Mouse (Mus musculus) C2C12 (cell line): ENCODE results near the gene Copa.

Experiments
- CEBPB ChIP-seq: IDR thresholded peaks from one replicate; pipeline ENCODE4 v1.6.1; 2011; ENCODE audit warnings: low read depth, mild to moderate bottlenecking, control low read depth, moderate library complexity
- CTCF ChIP-seq: IDR thresholded peaks from one replicate; pipeline ENCODE4 v1.5.1; 2011; ENCODE audit not compliant: control insufficient read depth, insufficient read depth, insufficient read length
- MAX ChIP-seq: IDR thresholded peaks from one replicate; pipeline ENCODE4 v1.6.1; 2011; ENCODE audit warnings: mild to moderate bottlenecking, control low read depth
- MYOD1 ChIP-seq: IDR thresholded peaks from one replicate; pipeline ENCODE4 v1.6.1; 2011; ENCODE audit warnings: low read depth; ENCODE audit not compliant: control insufficient read depth, insufficient read length
- MYOG ChIP-seq: IDR thresholded peaks from one replicate; pipeline ENCODE4 v1.6.1; 2011; ENCODE audit not compliant: control insufficient read depth, insufficient read length; ENCODE audit errors: extremely low read depth
- USF1 ChIP-seq: IDR thresholded peaks from one replicate; pipeline ENCODE4 v1.6.1; 2011; ENCODE audit warnings: low read depth, mild to moderate bottlenecking, control low read depth, moderate library complexity

GRCm38 (mm10) chr1:172046410-172046809 is 35.9 kb upstream of the Copa start:
- TF ChIP-seq CTCF: no peak
- no peak for TF ChIP-seq MYOG
- TF ChIP-seq USF1: no peak
- TF ChIP-seq MAX: no peak
- TF ChIP-seq MYOD1: no peak
- TF ChIP-seq CEBPB: no peak
